Mouse (Mus musculus) hindbrain, embryonic 14.5 days (tissue): ENCODE results near the gene Capza1. TPM values are rescaled to one million over a fixed set of nuclear protein-coding genes. Genes with fewer than 3 reads are reported as not detected.

ENCODE experiments used
- polyA plus RNA-seq: library from polyadenylated mRNA; unstranded; fragments of >200 nt; fragmentation: Nextera tagmentation; extraction: Ambion mirVana; gene quantifications from 2 replicates; pipeline ENCODE4 v1.2.1, GENCODE M21; 2014

Capza1 gene
- polyA plus RNA-seq, 1 experiment from 2014 or later: 166 TPM

Other genes with a start within 250 kb of the Capza1 start
- 10.0 and 12.3 TPM in 2 replicates for gene Slc16a1, start 225.8 kb downstream of the Capza1 start, polyA plus RNA-seq
- gene Ppm1j, start 83.4 kb downstream of the Capza1 start, polyA plus RNA-seq: 0.59 and 1.3 TPM in 2 replicates
- gene Fam19a3, start 82.7 kb downstream of the Capza1 start, polyA plus RNA-seq: 0.04 and 0.07 TPM in 2 replicates
- gene Rhoc, start 76.1 kb downstream of the Capza1 start, polyA plus RNA-seq: 57.7 and 59.6 TPM in 2 replicates
- 6.8 and 7.8 TPM in 2 replicates for gene Mov10, start 45.9 kb downstream of the Capza1 start, polyA plus RNA-seq
- gene St7l, start 500 bp downstream of the Capza1 start, polyA plus RNA-seq: 34.5 and 35.9 TPM in 2 replicates
- gene Wnt2b, start 97.4 kb upstream of the Capza1 start, polyA plus RNA-seq: 0.82 and 1.2 TPM in 2 replicates
- gene Cttnbp2nl, start 188.6 kb upstream of the Capza1 start, polyA plus RNA-seq: 47.1 and 55.4 TPM in 2 replicates
- not detected in 2 replicates for gene 4930564D02Rik, start 202.3 kb upstream of the Capza1 start, polyA plus RNA-seq